Mouse (Mus musculus): ENCODE measurements around the gene Sept9. TPM values are rescaled to one million over a fixed set of nuclear protein-coding genes. Genes with fewer than 3 reads are reported as not detected.

Sept9 gene
- total RNA-seq, 2 experiments from 2014 or later = 75.1 to 78.9 TPM

GRCm38 (mm10) chr11:117218070-117218469 lies 18.6 kb downstream of the Sept9 start:
- DNase-seq (ENCODE audit: low spot score in 2 of 2) = no peak

GRCm38 (mm10) chr11:117218498-117218897 lies 19.0 kb downstream of the Sept9 start:
- no peak for DNase-seq (ENCODE audit: low spot score in 2 of 2)

- DNase-seq (ENCODE audit: low spot score in 2 of 2) = no peak
Measured at GRCm38 (mm10) chr11:117220777-117221176, 21.3 kb downstream of the Sept9 start.

GRCm38 (mm10) chr11:117221182-117221581 lies 21.7 kb downstream of the Sept9 start:
- DNase-seq (ENCODE audit: low spot score in 2 of 2) = no peak

- DNase-seq (ENCODE audit: low spot score in 2 of 2) = no peak
Measured at GRCm38 (mm10) chr11:117222899-117223298, 23.4 kb downstream of the Sept9 start.

GRCm38 (mm10) chr11:117224804-117225203 lies 25.3 kb downstream of the Sept9 start:
- no peak for DNase-seq (ENCODE audit: low spot score in 2 of 2)

GRCm38 (mm10) chr11:117225531-117226213 lies 26.2 kb downstream of the Sept9 start:
- no peak for DNase-seq (ENCODE audit: low spot score in 2 of 2)

GRCm38 (mm10) chr11:117226214-117226535 lies 26.7 kb downstream of the Sept9 start:
- no peak for DNase-seq (ENCODE audit: low spot score in 2 of 2)

GRCm38 (mm10) chr11:117228139-117228538 lies 28.7 kb downstream of the Sept9 start:
- no peak for DNase-seq (ENCODE audit: low spot score in 2 of 2)

GRCm38 (mm10) chr11:117231551-117231950 lies 32.1 kb downstream of the Sept9 start:
- DNase-seq (ENCODE audit: low spot score in 2 of 2) = no peak

GRCm38 (mm10) chr11:117232032-117232431 lies 32.6 kb downstream of the Sept9 start:
- DNase-seq (ENCODE audit: low spot score in 2 of 2) = peak; percentile 60 to 82

GRCm38 (mm10) chr11:117232886-117233458 lies 33.5 kb downstream of the Sept9 start:
- DNase-seq (ENCODE audit: low spot score in 2 of 2) = no peak

- DNase-seq (ENCODE audit: low spot score in 2 of 2) = no peak
Measured at GRCm38 (mm10) chr11:117233818-117234217, 34.4 kb downstream of the Sept9 start.

GRCm38 (mm10) chr11:117235086-117235897 lies 35.8 kb downstream of the Sept9 start:
- peak in 1 of 2 experiments; percentile 71 for DNase-seq (ENCODE audit: low spot score in 2 of 2)

GRCm38 (mm10) chr11:117235898-117236459 lies 36.5 kb downstream of the Sept9 start:
- peak in 1 of 2 experiments; percentile 65 for DNase-seq (ENCODE audit: low spot score in 2 of 2)

- DNase-seq (ENCODE audit: low spot score in 2 of 2) = peak; percentile 91 to 93
Measured at GRCm38 (mm10) chr11:117238169-117238568, 38.7 kb downstream of the Sept9 start.

GRCm38 (mm10) chr11:117239617-117240016 lies 40.2 kb downstream of the Sept9 start:
- no peak for DNase-seq (ENCODE audit: low spot score in 2 of 2)

- no peak for DNase-seq (ENCODE audit: low spot score in 2 of 2)
Measured at GRCm38 (mm10) chr11:117240322-117240721, 40.9 kb downstream of the Sept9 start.

GRCm38 (mm10) chr11:117240861-117241738 lies 41.6 kb downstream of the Sept9 start:
- DNase-seq (ENCODE audit: low spot score in 2 of 2) = no peak

- no peak for DNase-seq (ENCODE audit: low spot score in 2 of 2)
Measured at GRCm38 (mm10) chr11:117242339-117243084, 43.1 kb downstream of the Sept9 start.

Data from gastrocnemius, postnatal 4 days (tissue).